Mouse (Mus musculus): ENCODE results near the gene Hist1h3f. TPM values are rescaled to one million over a fixed set of nuclear protein-coding genes. Genes with fewer than 3 reads are reported as not detected.

Hist1h3f gene
- polyA plus RNA-seq (2015; fragmentation: Nextera tagmentation; extraction: Ambion mirVana), result 5.0 and 8.1 TPM in 2 replicates

DNA sequence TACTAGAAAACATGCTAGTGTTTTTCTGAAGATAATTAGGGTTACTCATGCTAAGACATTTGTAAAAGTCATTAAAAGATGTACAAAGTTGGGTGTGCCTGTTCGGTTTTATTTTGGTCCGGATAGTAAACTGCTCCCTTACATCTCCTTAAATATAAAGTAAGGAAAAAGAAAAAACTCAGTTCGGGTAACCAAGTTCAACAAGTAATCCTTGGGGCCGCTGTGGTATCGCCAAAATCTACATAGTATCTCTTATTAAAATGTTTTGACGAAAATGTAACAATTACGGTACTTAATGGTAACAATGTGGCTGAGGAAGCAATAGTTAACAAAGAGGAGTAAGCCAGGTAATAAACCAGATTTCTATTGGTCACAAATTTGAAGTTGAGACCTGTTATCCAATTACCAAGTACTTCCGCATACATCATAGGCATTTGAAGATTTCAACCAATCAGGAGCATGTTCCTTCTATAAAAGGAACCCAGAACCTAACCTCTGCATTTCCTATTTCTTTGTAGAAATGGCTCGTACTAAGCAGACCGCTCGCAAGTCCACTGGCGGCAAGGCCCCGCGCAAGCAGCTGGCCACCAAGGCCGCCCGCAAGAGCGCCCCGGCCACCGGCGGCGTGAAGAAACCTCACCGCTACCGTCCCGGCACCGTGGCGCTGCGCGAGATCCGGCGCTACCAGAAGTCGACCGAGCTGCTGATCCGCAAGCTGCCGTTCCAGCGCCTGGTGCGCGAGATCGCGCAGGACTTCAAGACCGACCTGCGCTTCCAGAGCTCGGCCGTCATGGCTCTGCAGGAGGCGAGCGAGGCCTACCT lies at the start of gene Hist1h3f:
Gene Hist1h3f, plus strand, starts transcription at position 88 of the 822 bp plus-strand sequence.

GRCm38 (mm10) chr13:23530901-23531875 lies 12.7 kb upstream of the Hist1h3f start, which contains the start of gene Hist1h4h:
Gene Hist1h4h (plus strand): TSS chr13:23531050.

DNA sequence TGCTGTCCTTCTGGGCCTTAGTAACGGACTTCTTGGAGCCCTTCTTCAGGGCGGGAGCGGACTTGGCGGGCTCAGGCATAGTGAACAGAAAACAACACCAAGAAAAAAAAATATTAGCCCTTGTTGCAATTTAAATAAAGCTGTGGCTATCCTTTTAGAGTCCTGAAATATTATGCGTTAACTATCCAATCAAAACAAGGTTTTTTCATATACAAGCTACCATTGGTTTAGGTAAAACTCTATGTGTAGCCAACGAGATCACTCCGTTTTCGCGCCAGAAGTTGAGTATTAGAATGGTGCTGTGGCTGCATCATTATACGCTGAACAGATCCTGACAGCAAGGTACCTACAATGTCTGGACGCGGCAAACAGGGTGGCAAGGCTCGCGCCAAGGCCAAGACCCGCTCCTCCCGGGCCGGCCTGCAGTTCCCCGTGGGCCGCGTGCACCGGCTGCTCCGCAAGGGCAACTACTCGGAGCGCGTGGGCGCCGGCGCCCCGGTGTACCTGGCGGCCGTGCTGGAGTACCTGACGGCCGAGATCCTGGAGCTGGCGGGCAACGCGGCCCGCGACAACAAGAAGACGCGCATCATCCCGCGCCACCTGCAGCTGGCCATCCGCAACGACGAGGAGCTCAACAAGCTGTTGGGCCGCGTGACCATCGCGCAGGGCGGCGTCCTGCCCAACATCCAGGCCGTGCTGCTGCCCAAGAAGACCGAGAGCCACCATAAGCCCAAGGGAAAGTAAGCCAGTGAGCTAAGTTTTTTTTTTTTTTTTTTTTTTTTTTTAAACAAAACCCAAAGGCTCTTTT lies 10.1 kb upstream of the Hist1h3f start, which contains the start of gene Hist1h2af:
Gene Hist1h2af, plus strand, starts transcription at position 347 of the 808 bp plus-strand sequence.

GRCm38 (mm10) chr13:23535137-23536075 lies 8.4 kb upstream of the Hist1h3f start, which contains the start of gene Hist1h3g:
Gene Hist1h3g (plus strand): TSS chr13:23535422.

DNA sequence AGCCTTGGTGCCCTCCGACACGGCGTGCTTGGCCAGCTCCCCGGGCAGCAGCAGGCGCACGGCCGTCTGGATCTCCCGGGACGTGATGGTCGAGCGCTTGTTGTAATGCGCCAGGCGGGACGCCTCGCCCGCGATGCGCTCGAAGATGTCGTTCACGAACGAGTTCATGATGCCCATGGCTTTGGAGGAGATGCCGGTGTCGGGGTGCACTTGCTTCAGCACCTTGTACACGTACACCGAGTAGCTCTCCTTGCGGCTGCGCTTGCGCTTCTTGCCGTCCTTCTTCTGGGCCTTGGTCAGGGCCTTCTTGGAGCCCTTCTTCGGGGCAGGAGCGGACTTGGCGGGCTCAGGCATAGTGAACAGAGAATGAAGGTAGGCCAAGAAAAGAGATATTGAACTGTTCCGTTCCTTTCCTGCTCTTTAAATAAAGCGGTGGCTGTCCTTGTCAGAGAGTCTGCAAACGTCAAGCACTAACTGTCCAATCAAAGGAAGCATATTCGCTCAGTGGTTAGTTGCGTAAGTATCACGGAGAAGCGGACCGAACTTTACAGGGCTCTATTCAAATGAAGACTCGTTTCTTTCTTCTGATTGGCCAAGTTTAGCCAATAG lies 749 bp upstream of the Hist1h3f start, which contains the start of gene Hist1h2bh:
Gene Hist1h2bh, minus strand, starts transcription at position 394 of the 609 bp plus-strand sequence.

GRCm38 (mm10) chr13:23551146-23551834 lies 7.4 kb downstream of the Hist1h3f start, which contains the start of gene Hist1h4f:
Gene Hist1h4f (minus strand): TSS chr13:23551648.

GRCm38 (mm10) chr13:23552962-23553361 lies 9.1 kb downstream of the Hist1h3f start, which contains the start of gene Hist1h1d:
Gene Hist1h1d (plus strand): TSS chr13:23553262.

GRCm38 (mm10) chr13:23561883-23562659 lies 18.2 kb downstream of the Hist1h3f start, which contains the start of gene Hist1h3e:
Gene Hist1h3e (minus strand): TSS chr13:23562369.

DNA sequence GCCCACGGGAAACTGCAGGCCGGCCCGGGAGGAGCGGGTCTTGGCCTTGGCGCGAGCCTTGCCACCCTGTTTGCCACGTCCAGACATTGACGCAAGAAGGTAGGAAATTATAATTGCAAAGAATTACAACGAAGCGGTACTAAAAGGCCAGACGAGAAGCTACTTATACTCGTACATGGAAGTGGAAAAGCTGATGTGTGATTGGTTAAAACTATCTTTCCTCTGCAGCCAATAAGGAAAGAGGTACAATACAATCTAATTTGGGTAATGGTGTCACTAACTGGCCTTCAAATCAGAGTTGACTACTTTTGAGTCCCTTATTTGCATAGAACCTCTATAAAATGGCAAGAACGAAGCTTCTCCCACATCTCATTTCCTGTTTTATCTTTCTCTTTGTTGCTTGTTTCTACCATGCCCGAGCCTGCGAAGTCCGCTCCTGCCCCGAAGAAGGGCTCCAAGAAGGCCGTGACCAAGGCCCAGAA lies 27.2 kb downstream of the Hist1h3f start, which contains the start of the genes Hist1h2ae and Hist1h2bg:
Gene Hist1h2ae, minus strand, starts transcription at position 199 of the 482 bp plus-strand sequence.
Gene Hist1h2bg, plus strand, starts transcription at position 375 of the 482 bp plus-strand sequence.

DNA sequence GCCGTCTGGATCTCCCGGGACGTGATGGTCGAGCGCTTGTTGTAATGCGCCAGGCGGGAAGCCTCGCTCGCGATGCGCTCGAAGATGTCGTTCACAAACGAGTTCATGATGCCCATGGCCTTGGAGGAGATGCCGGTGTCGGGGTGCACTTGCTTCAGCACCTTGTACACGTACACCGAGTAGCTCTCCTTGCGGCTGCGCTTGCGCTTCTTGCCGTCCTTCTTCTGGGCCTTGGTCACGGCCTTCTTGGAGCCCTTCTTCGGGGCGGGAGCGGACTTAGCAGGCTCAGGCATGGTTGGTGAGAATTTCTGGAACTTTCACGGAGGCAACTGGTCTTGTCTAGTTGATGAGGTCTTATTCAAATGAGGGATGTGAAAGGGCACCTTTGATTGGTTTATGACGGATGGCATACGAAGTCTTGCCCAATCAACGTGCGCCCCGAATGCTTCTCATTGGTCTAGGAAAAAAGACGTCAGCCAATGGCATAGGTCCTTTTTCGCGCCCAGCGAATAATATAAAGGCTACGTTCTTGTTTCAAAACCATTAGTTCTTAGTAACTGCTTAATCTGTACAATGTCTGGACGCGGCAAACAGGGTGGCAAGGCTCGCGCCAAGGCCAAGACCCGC lies 30.2 kb downstream of the Hist1h3f start, which contains the start of the genes Hist1h2bf and Hist1h2ad:
Gene Hist1h2bf, minus strand, starts transcription at position 299 of the 627 bp plus-strand sequence.
Gene Hist1h2ad, plus strand, starts transcription at position 484 of the 627 bp plus-strand sequence.

DNA sequence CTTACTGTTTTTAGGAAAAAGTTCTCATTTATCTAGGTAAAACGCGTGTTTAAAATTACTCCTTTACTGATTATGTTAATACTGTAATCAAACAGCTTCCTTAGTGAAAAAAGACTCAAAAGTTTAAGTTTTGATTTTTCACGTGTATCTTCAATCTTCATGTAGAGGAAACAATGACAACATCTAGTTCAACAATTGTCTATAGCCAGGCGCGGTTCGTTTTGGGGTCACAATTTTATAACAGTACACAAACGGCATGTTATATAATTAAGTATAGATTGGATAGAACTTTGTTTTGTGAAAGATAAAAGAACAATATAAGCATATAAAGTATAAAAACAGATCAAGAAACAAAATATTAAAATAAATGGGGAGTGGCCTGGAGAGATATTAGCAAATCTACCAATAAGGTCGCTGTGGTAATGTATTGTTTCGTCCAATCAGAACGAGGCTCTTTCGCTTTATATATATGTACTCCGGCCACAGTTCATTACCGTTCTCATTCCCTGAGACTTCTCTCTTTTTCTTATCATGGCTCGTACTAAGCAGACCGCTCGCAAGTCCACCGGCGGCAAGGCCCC lies 31.5 kb downstream of the Hist1h3f start, which contains the start of gene Hist1h3d:
Gene Hist1h3d, plus strand, starts transcription at position 493 of the 581 bp plus-strand sequence.

DNA sequence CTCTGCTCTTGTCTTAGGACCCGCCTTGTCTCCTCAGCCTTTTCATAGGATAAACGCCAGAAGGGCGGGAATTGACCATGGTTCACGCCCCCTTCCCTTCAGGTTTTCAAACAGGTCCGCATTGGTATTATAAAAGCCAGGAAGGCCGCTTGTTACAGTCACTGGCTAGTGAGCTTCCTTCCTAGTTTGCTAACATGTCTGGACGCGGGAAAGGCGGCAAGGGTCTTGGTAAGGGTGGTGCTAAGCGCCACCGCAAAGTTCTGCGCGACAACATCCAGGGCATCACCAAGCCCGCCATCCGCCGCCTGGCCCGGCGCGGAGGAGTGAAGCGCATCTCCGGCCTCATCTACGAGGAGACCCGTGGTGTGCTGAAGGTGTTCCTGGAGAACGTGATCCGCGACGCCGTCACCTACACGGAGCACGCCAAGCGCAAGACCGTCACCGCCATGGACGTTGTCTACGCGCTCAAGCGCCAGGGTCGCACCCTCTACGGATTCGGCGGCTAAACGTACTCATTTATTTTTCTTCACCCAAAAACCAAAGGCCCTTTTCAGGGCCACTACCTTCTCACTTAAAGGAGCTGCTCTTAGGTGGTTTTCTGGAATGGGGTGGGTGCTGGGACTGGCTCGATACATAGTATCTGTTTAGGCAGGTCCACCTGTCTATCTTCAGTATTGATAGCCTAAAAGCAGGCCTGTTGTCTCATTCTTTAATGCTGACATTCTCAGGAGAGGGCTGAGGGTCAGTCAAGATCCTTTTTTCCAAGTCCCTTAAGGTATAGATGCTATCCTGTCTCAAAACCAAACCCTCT lies 37.8 kb downstream of the Hist1h3f start, which contains the start of gene Hist1h4d:
Gene Hist1h4d, plus strand, starts transcription at position 191 of the 811 bp plus-strand sequence.

Data from spleen, postnatal 0 days (tissue).